Mouse (Mus musculus): ENCODE measurements around the gene Exoc3l2.

DNA sequence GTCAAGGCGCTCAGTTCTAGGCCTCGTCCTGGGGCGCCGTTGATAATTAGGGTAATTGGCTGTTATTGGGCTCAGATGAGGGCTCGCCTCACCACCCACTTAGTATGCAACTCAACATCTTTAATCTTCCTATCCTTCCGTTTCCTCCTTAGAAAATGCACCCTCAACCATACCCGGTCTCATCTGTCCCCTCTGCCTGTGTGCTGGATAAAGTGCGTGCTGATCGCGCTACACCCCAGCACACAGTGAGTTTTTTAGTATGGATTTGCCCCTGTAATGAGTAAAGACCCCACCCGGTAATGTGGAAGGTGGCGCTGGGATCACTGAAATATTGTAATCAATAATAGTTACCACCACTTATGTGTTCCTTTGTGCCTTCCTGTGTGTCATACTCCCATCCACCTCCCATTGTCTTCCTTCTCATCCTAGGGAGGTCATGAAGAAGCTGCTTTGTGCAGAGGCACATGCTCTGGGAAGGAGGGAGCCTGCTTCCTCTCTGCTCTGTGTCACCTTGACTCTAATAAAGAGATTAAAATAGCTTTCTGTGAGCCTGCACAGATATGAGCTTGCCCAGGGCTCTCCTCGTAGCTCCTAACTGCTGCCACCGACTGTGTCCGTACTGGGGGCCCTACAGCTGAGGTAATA lies 45.9 kb downstream of the Exoc3l2 start:
- TF ChIP-seq CTCF (IDR thresholded peaks at IDR 0.05; ENCODE audit: low read depth) (no peak), EP300 (IDR thresholded peaks at IDR 0.05; ENCODE audit: low read depth) (no peak)
